Mouse (Mus musculus) layer of hippocampus, postnatal 10 days (tissue): Measurements from ENCODE around the gene Trappc1. TPM values are rescaled to one million over a fixed set of nuclear protein-coding genes. Genes with fewer than 3 reads are reported as not detected.

ENCODE experiments used
- DNase-seq, 2 experiments: peaks; one replicate each; pipeline ENCODE4 v3.0.0; 2021; ENCODE audit warnings: low spot score in 2 of 2
- total RNA-seq, 2 experiments: library from RNA; stranded (reverse); gene quantifications; 2 replicates each; pipeline ENCODE4 v1.2.3; 2021

Gene Trappc1
- total RNA-seq, 2 experiments from 2014 or later, result 74.5 to 83.6 TPM

GRCm38 (mm10) chr11:69368356-69369214 lies 44.8 kb downstream of the Trappc1 start:
- peak; percentile 50 to 56 for DNase-seq

GRCm38 (mm10) chr11:69369215-69369989 lies 45.6 kb downstream of the Trappc1 start, which contains the start of gene Chd3:
TSS of gene Chd3 (minus strand) at chr11:69369406.
- peak in 1 of 2 experiments; percentile 54 for DNase-seq

DNA sequence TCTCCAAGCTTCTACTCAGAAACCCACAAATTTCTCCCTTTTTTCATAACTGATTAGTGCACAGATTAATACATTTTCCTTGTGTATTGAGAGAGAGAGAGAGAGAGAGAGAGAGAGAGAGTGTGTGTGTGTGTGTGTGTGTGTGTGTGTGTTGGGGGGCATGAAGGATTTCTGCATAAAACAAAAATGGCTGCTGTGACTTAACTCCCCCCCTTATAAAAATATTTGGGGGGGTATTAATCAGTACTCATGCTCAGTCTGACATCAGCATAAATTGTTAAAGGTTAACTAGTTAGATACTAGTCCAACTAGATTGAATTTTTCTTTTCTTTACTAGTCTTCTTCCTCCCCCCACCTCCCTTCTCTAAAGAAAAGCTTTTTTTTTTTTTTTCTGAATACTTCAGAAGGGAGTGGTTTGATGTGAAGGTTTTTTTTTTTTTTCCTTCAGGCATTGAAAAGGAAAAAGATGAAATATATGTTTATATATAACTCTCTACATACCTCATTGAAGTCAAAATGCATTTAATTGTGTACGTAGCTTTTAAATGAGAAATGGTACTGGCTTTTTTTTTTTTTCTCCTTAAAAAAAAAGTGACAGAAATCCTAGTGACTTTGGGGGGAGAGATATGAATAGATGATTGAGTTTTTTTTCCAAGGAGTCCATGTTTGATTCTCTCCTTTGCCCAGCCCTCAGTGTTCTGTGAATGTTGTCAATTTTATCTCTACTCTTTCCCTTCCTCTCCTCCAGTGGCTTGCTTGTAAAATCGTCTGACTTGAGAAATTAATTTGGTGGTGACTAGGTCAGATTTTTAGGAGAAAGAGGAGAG lies 46.4 kb downstream of the Trappc1 start:
- DNase-seq, result no peak

- DNase-seq, result no peak
These were observed 47.0 kb downstream of the Trappc1 start for GRCm38 (mm10) chr11:69370817-69371215.

DNA sequence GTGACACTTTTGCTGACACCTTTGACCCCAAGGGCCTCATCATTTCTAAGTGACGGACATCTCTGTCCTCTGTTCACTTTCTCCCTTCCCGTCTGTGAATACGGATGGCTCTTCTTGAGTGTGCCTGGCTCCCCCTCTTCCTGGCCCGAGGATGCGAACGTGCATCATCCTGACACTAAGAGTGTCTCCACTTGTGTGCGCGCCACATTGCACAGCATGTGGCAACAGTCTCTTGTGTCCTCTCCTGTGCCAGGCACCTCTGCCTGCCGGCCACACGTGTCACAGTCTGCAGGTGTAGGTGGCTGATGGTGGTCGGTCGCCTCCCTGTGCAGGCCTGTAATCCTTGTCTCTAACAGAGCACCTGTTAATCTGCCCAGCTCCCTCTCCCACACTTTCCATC lies 47.8 kb downstream of the Trappc1 start:
- no peak for DNase-seq

DNA sequence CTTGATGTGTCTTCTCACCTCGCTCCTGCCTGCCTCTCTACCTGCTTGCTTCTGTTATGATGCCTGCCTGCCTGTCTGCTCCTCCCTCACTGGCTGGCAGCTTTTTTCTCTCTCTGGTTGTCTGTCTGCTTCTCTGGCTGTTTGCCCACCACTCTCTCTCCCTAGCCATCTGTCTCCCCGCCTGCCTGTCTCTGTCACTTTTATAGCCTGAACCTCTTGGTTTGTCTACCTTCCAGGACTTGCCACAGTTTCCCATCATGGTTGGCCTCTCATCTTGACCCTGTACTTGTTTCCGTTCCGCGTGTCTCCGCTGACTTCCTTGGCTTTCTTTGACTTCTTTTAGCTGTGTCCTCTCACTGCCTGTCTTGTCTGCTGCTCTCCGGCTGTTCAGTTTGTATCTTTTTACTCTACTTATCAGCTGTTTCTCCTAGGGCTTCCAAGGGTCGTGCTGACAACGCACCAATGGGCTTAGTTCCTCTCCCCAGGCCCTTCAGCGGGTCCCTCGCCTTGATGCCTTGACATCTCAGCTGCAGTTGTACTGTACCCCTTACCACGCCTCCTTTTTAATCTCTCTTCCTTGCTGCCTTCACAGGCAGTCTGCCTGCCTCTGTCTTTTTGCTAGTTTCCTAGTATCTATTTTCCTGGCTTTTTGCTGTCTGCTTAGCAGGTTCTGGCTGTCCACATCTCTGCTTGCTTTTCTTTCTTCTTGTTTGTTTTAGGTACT lies 48.4 kb downstream of the Trappc1 start:
- DNase-seq, result peak; percentile 80

- DNase-seq, result no peak
These were observed 49.0 kb downstream of the Trappc1 start for GRCm38 (mm10) chr11:69372780-69373170.

DNA sequence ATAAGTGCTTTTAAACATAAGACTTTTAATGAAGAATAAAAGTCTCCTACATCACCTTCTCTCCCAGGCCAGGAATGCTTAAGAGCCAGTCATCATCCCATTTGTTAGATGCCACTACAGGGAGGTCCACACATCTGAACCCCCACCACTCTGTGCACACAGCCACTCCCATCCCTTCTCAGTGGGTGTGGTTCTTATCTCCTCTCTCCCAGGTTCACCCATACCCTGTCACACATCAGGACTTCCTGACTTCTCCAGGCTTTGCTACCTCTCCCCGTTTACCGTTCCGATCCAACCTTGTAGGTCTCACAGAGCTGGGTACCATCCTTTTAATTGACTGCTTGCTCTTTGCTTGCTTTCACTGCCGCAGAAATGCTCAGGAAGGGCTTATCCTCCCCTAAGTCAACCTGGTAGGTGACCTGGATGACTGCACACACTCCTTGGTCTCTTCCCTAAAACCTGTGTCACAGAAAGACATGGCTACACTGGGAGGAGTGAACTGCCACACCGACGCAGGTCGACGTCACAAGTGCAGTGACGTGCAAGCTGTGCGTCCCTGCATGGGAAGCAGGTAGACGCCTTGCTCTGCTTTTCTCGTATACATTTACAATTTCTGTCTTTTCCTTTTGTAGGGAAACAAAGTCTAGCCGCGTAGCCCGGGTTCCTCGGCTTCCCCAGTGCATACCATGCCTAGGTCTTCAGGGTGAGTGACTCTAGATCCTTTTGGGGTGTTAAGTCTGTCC lies 49.6 kb downstream of the Trappc1 start:
- no peak for DNase-seq

Other genes with a start within 250 kb of the Trappc1 start
- gene Vamp2, start 235.5 kb upstream of the Trappc1 start, total RNA-seq, result 1,000 to 10,000 TPM in 1 of 2 experiments, 100 to 1,000 TPM in 1; 909 to 1,029 TPM
- 10 to 100 TPM; 54.4 to 67.2 TPM for gene Per1, start 228.8 kb upstream of the Trappc1 start, total RNA-seq
- under 1 TPM; 0.54 to 0.96 TPM for gene Hes7, start 203.6 kb upstream of the Trappc1 start, total RNA-seq
- gene 9130213A22Rik, start 201.4 kb upstream of the Trappc1 start, total RNA-seq, result under 1 TPM; 0.59 to 0.89 TPM
- gene Aloxe3, start 198.1 kb upstream of the Trappc1 start, total RNA-seq, result 1 to 10 TPM; 5.8 to 6.6 TPM
- under 1 TPM; 0.27 to 0.31 TPM for gene Alox12b, start 167.0 kb upstream of the Trappc1 start, total RNA-seq
- gene Alox8, start 126.1 kb upstream of the Trappc1 start, total RNA-seq, result 1 to 10 TPM; 5.2 to 6.9 TPM
- under 1 TPM; 0.60 to 0.94 TPM for gene Gucy2e, start 86.9 kb upstream of the Trappc1 start, total RNA-seq
- gene Cntrob, start 205 bp upstream of the Trappc1 start, total RNA-seq, result 10 to 100 TPM; 16.6 to 18.2 TPM
- 10 to 100 TPM; 12.3 to 14.7 TPM for gene Kcnab3, start 2.3 kb downstream of the Trappc1 start, total RNA-seq
- gene Rnf227, start 16.5 kb downstream of the Trappc1 start, total RNA-seq, result 10 to 100 TPM; 72.6 to 76.6 TPM
- gene Chd3, start 45.4 kb downstream of the Trappc1 start, total RNA-seq, result 100 to 1,000 TPM; 540 to 617 TPM
- gene Naa38, start 71.5 kb downstream of the Trappc1 start, total RNA-seq, result 10 to 100 TPM; 84.1 to 95.1 TPM
- 10 to 100 TPM; 28.4 to 40.6 TPM for gene Cyb5d1, start 71.7 kb downstream of the Trappc1 start, total RNA-seq
- gene Tmem88, start 74.3 kb downstream of the Trappc1 start, total RNA-seq, result 1 to 10 TPM; 2.1 to 2.7 TPM
- 10 to 100 TPM; 47.0 to 50.5 TPM for gene Kdm6b, start 89.7 kb downstream of the Trappc1 start, total RNA-seq
- 1 to 10 TPM; 8.0 to 8.6 TPM for gene Dnah2, start 225.1 kb downstream of the Trappc1 start, total RNA-seq
- 100 to 1,000 TPM; 203 to 217 TPM for gene Efnb3, start 236.2 kb downstream of the Trappc1 start, total RNA-seq